Mouse (Mus musculus) MEL (cell line): ENCODE data around the gene Kif5a.

Source experiments
- CTCF ChIP-seq, 3 experiments: IDR thresholded peaks in 2 of 3; conservative IDR thresholded peaks in 1 of 3; 2 replicates each; pipeline ENCODE4 v1.5.1; 2011 to 2012; ENCODE audit warnings: low read length in 3 of 3, low read depth in 2 of 3, mild to moderate bottlenecking in 2 of 3, improper control_type of control experiment in 1 of 3, inconsistent platforms in 1 of 3, mixed read lengths in 1 of 3, moderate library complexity in 1 of 3; ENCODE audit not compliant: control insufficient read depth in 1 of 3, insufficient read depth in 1 of 3, poor library complexity in 1 of 3, severe bottlenecking in 1 of 3
- ELF1 ChIP-seq: IDR thresholded peaks from 2 replicates; pipeline ENCODE4 v1.6.1; 2014; ENCODE audit warnings: low read depth, mild to moderate bottlenecking, inconsistent platforms, low read length, improper control_type of control experiment, moderate library complexity
- GATA1 ChIP-seq: IDR thresholded peaks from 2 replicates; pipeline ENCODE4 v1.6.1; 2011; ENCODE audit warnings: low read depth, low read length, improper control_type of control experiment
- KAT2A ChIP-seq: conservative IDR thresholded peaks from 2 replicates; pipeline ENCODE4 v1.6.1; 2012; ENCODE audit warnings: low read depth, low read length, improper control_type of control experiment, inconsistent platforms
- MAFK ChIP-seq: IDR thresholded peaks from 2 replicates; pipeline ENCODE4 v1.6.1; 2011; ENCODE audit warnings: low read depth, mild to moderate bottlenecking, low read length, improper control_type of control experiment, borderline replicate concordance
- MAX ChIP-seq: IDR thresholded peaks from 2 replicates; pipeline ENCODE4 v1.6.1; 2011; ENCODE audit warnings: low read length, improper control_type of control experiment
- MEF2A ChIP-seq: IDR thresholded peaks from 2 replicates; pipeline ENCODE4 v1.6.1; 2014; ENCODE audit warnings: low read depth, mild to moderate bottlenecking, inconsistent platforms, low read length, improper control_type of control experiment; ENCODE audit not compliant: poor library complexity, insufficient replicate concordance, severe bottlenecking; ENCODE audit errors: extremely low read depth
- MXI1 ChIP-seq: IDR thresholded peaks from 2 replicates; pipeline ENCODE4 v1.6.1; 2011; ENCODE audit warnings: mild to moderate bottlenecking, low read depth, low read length, improper control_type of control experiment
- POLR2AphosphoS2 ChIP-seq: IDR thresholded peaks from 2 replicates; pipeline ENCODE4 v1.6.1; 2011; ENCODE audit warnings: low read length, improper control_type of control experiment
- RAD21 ChIP-seq: IDR thresholded peaks from 2 replicates; pipeline ENCODE4 v1.6.1; 2011; ENCODE audit warnings: mild to moderate bottlenecking, low read depth, low read length, improper control_type of control experiment
- UBTF ChIP-seq: IDR thresholded peaks from 2 replicates; pipeline ENCODE4 v1.6.1; 2012; ENCODE audit warnings: low read depth, mild to moderate bottlenecking, inconsistent platforms, low read length, improper control_type of control experiment, moderate library complexity, borderline replicate concordance; ENCODE audit not compliant: insufficient read depth
- USF2 ChIP-seq, 2 experiments: IDR thresholded peaks; 2 replicates each; pipeline ENCODE4 v1.6.1; 2011 to 2012; ENCODE audit warnings: improper control_type of control experiment in 2 of 2, low read length in 2 of 2, borderline replicate concordance in 1 of 2, inconsistent platforms in 1 of 2, low read depth in 1 of 2, mild to moderate bottlenecking in 1 of 2; ENCODE audit not compliant: insufficient read depth in 1 of 2
- ZKSCAN1 ChIP-seq: IDR thresholded peaks from 2 replicates; pipeline ENCODE4 v1.6.1; 2012; ENCODE audit warnings: low read depth, mild to moderate bottlenecking, inconsistent platforms, low read length, improper control_type of control experiment, moderate library complexity

- TF ChIP-seq POLR2AphosphoS2, result no peak
- no peak for TF ChIP-seq CTCF (IDR thresholded peaks at IDR 0.05 in 2 of 3, conservative IDR thresholded peaks at IDR 0.05 in 1 of 3; ENCODE audit: control insufficient read depth in 1 of 3, insufficient read depth in 1 of 3, low read depth in 2 of 3, low read length in 3 of 3, poor library complexity in 1 of 3, severe bottlenecking in 1 of 3)
- TF ChIP-seq MXI1, result no peak
- TF ChIP-seq ELF1, result no peak
- TF ChIP-seq KAT2A, result no peak
- TF ChIP-seq ZKSCAN1, result no peak
- no peak for TF ChIP-seq GATA1
- no peak for TF ChIP-seq UBTF
- no peak for TF ChIP-seq USF2 (IDR thresholded peaks at IDR 0.05; ENCODE audit: borderline replicate concordance in 1 of 2, insufficient read depth in 1 of 2, low read depth in 1 of 2, low read length in 2 of 2)
- no peak for TF ChIP-seq RAD21
- TF ChIP-seq MAX, result no peak
- TF ChIP-seq MEF2A, result no peak
- TF ChIP-seq MAFK, result no peak
Observed at GRCm38 (mm10) chr10:127185101-127185500, 78.0 kb downstream of the Kif5a start.
